Mouse (Mus musculus): Measurements from ENCODE around the gene D7Ertd443e.

Gene D7Ertd443e

GRCm38 (mm10) chr7:134385561-134385960 is at the start of gene D7Ertd443e:
D7Ertd443e (minus strand) TSS chr7:134385661.
- no peaks in the 10 kb centered on the region for H3K27me3 ChIP-seq (ENCODE audit: insufficient read depth, low read length)
- H3K4me3 ChIP-seq (replicated peaks; ENCODE audit: low read length), result no peak within 1 kb of the TSS
- no peaks in the 10 kb centered on the region for H3K36me3 ChIP-seq (ENCODE audit: insufficient read depth, low read length)
- no peaks in the 10 kb centered on the region for H3K9me3 ChIP-seq (ENCODE audit: low read length)
- TF ChIP-seq POU5F1 (IDR thresholded peaks at IDR 0.05; ENCODE audit: borderline replicate concordance, low read length), result no peak
- TF ChIP-seq CTCF (conservative IDR thresholded peaks at IDR 0.05; ENCODE audit: low read length), result no peak
- no peak for TF ChIP-seq NANOG (IDR thresholded peaks at IDR 0.05; ENCODE audit: borderline replicate concordance, low read length)
- H3K4me1 ChIP-seq (replicated peaks; ENCODE audit: low read depth, low read length), result no peaks in the 10 kb centered on the region

GRCm38 (mm10) chr7:134431681-134432080 is 46.2 kb upstream of the D7Ertd443e start:
- H3K4me1 ChIP-seq (replicated peaks; ENCODE audit: low read depth, low read length), result no peaks in the 10 kb centered on the region
- H3K27me3 ChIP-seq (ENCODE audit: insufficient read depth, low read length), result no peaks in the 10 kb centered on the region; the same call in 1 of the 2 replicates
- no peak overlapping the region for H3K4me3 ChIP-seq (replicated peaks; ENCODE audit: low read length)
- H3K36me3 ChIP-seq (ENCODE audit: insufficient read depth, low read length), result no peaks in the 10 kb centered on the region
- TF ChIP-seq NANOG (IDR thresholded peaks at IDR 0.05; ENCODE audit: borderline replicate concordance, low read length), result no peak
- no peaks in the 10 kb centered on the region for H3K9me3 ChIP-seq (ENCODE audit: low read length)

- Histone ChIP-seq H3K27me3 (ENCODE audit: insufficient read depth, low read length) (no peaks in the 10 kb centered on the region; the same call in 1 of the 2 replicates), H3K36me3 (ENCODE audit: insufficient read depth, low read length) (no peaks in the 10 kb centered on the region), H3K4me1 (replicated peaks; ENCODE audit: low read depth, low read length) (no peaks in the 10 kb centered on the region), H3K9me3 (ENCODE audit: low read length) (no peaks in the 10 kb centered on the region), H3K4me3 (replicated peaks; ENCODE audit: low read length) (no peak overlapping the region)
- TF ChIP-seq POU5F1 (IDR thresholded peaks at IDR 0.05; ENCODE audit: borderline replicate concordance, low read length) (no peak), CTCF (conservative IDR thresholded peaks at IDR 0.05; ENCODE audit: low read length) (no peak), NANOG (IDR thresholded peaks at IDR 0.05; ENCODE audit: borderline replicate concordance, low read length) (no peak)
Observed at GRCm38 (mm10) chr7:134428676-134429075, 43.2 kb upstream of the D7Ertd443e start.

GRCm38 (mm10) chr7:134415014-134415413 is 29.6 kb upstream of the D7Ertd443e start:
- TF ChIP-seq CTCF (conservative IDR thresholded peaks at IDR 0.05; ENCODE audit: low read length) (peak; percentile 51), NANOG (IDR thresholded peaks at IDR 0.05; ENCODE audit: borderline replicate concordance, low read length) (no peak)
- no peaks in the 10 kb centered on the region for H3K9me3 ChIP-seq (ENCODE audit: low read length)
- no peaks in the 10 kb centered on the region for H3K36me3 ChIP-seq (ENCODE audit: insufficient read depth, low read length)
- no peak overlapping the region for H3K4me3 ChIP-seq (replicated peaks; ENCODE audit: low read length)
- no peaks in the 10 kb centered on the region for H3K4me1 ChIP-seq (replicated peaks; ENCODE audit: low read depth, low read length)
- H3K27me3 ChIP-seq (ENCODE audit: insufficient read depth, low read length), result peaks cover 3% of the 10 kb centered on the region; the same call in 1 of the 2 replicates

GRCm38 (mm10) chr7:134414005-134414690 is 28.7 kb upstream of the D7Ertd443e start:
- Histone ChIP-seq H3K4me3 (replicated peaks; ENCODE audit: low read length) (no peak overlapping the region), H3K4me1 (replicated peaks; ENCODE audit: low read depth, low read length) (no peaks in the 10 kb centered on the region), H3K36me3 (ENCODE audit: insufficient read depth, low read length) (no peaks in the 10 kb centered on the region), H3K9me3 (ENCODE audit: low read length) (no peaks in the 10 kb centered on the region), H3K27me3 (ENCODE audit: insufficient read depth, low read length) (peaks cover 8% of the 10 kb centered on the region; the same call in 1 of the 2 replicates)
- TF ChIP-seq CTCF (conservative IDR thresholded peaks at IDR 0.05; ENCODE audit: low read length) (peak; percentile 73), POU5F1 (IDR thresholded peaks at IDR 0.05; ENCODE audit: borderline replicate concordance, low read length) (no peak), NANOG (IDR thresholded peaks at IDR 0.05; ENCODE audit: borderline replicate concordance, low read length) (no peak)

- H3K9me3 ChIP-seq (ENCODE audit: low read length), result no peaks in the 10 kb centered on the region
- no peaks in the 10 kb centered on the region for H3K36me3 ChIP-seq (ENCODE audit: insufficient read depth, low read length)
- no peak for TF ChIP-seq CTCF (conservative IDR thresholded peaks at IDR 0.05; ENCODE audit: low read length)
- no peak for TF ChIP-seq NANOG (IDR thresholded peaks at IDR 0.05; ENCODE audit: borderline replicate concordance, low read length)
- TF ChIP-seq POU5F1 (IDR thresholded peaks at IDR 0.05; ENCODE audit: borderline replicate concordance, low read length), result no peak
- peaks cover 18% of the 10 kb centered on the region for H3K27me3 ChIP-seq (ENCODE audit: insufficient read depth, low read length)
- no peak overlapping the region for H3K4me3 ChIP-seq (replicated peaks; ENCODE audit: low read length)
- no peaks in the 10 kb centered on the region for H3K4me1 ChIP-seq (replicated peaks; ENCODE audit: low read depth, low read length)
Observed at GRCm38 (mm10) chr7:134408641-134409040, 23.2 kb upstream of the D7Ertd443e start.

- peaks cover 17% of the 10 kb centered on the region for H3K4me1 ChIP-seq (replicated peaks; ENCODE audit: low read depth, low read length)
- no peaks in the 10 kb centered on the region for H3K36me3 ChIP-seq (ENCODE audit: insufficient read depth, low read length)
- H3K9me3 ChIP-seq (ENCODE audit: low read length), result no peaks in the 10 kb centered on the region
- H3K27me3 ChIP-seq (ENCODE audit: insufficient read depth, low read length), result peaks cover 20% of the 10 kb centered on the region
- no peak overlapping the region for H3K4me3 ChIP-seq (replicated peaks; ENCODE audit: low read length)
- TF ChIP-seq POU5F1 (IDR thresholded peaks at IDR 0.05; ENCODE audit: borderline replicate concordance, low read length) (no peak), NANOG (IDR thresholded peaks at IDR 0.05; ENCODE audit: borderline replicate concordance, low read length) (no peak), CTCF (conservative IDR thresholded peaks at IDR 0.05; ENCODE audit: low read length) (no peak)
Observed at GRCm38 (mm10) chr7:134400746-134401145, 15.3 kb upstream of the D7Ertd443e start.

GRCm38 (mm10) chr7:134396769-134397168 is 11.3 kb upstream of the D7Ertd443e start:
- Histone ChIP-seq H3K27me3 (ENCODE audit: insufficient read depth, low read length) (peaks cover 13% of the 10 kb centered on the region), H3K9me3 (ENCODE audit: low read length) (no peaks in the 10 kb centered on the region), H3K4me3 (replicated peaks; ENCODE audit: low read length) (no peak overlapping the region), H3K4me1 (replicated peaks; ENCODE audit: low read depth, low read length) (peaks cover 17% of the 10 kb centered on the region), H3K36me3 (ENCODE audit: insufficient read depth, low read length) (no peaks in the 10 kb centered on the region)
- TF ChIP-seq NANOG (IDR thresholded peaks at IDR 0.05; ENCODE audit: borderline replicate concordance, low read length), result peak; percentile 89
- TF ChIP-seq POU5F1 (IDR thresholded peaks at IDR 0.05; ENCODE audit: borderline replicate concordance, low read length), result peak; percentile 47; the same call in 1 of the 2 replicates
- TF ChIP-seq CTCF (conservative IDR thresholded peaks at IDR 0.05; ENCODE audit: low read length), result no peak

GRCm38 (mm10) chr7:134382791-134383190 is 2.7 kb downstream of the D7Ertd443e start:
- Histone ChIP-seq H3K4me1 (replicated peaks; ENCODE audit: low read depth, low read length) (no peaks in the 10 kb centered on the region), H3K4me3 (replicated peaks; ENCODE audit: low read length) (no peak overlapping the region), H3K36me3 (ENCODE audit: insufficient read depth, low read length) (no peaks in the 10 kb centered on the region), H3K9me3 (ENCODE audit: low read length) (no peaks in the 10 kb centered on the region), H3K27me3 (ENCODE audit: insufficient read depth, low read length) (no peaks in the 10 kb centered on the region)
- no peak for TF ChIP-seq POU5F1 (IDR thresholded peaks at IDR 0.05; ENCODE audit: borderline replicate concordance, low read length)
- no peak for TF ChIP-seq CTCF (conservative IDR thresholded peaks at IDR 0.05; ENCODE audit: low read length)
- no peak for TF ChIP-seq NANOG (IDR thresholded peaks at IDR 0.05; ENCODE audit: borderline replicate concordance, low read length)
